Mouse (Mus musculus) T-helper 1 cell (primary cell): ENCODE measurements at regions not wholly inside any gene's neighbourhood (a gene's known extent, or its start where the extent isn't known, plus 50 kb on each side); places are given as distances from the start of the nearest gene placed in this dataset.

Experiments used
- in situ Hi-C: fragments of 300-600 bp; cut with MboI, MseI; formaldehyde crosslinking; loops from one replicate; pipeline ENCODE4 v1.15.1; 2025; ENCODE audit warnings: high pct_unique_total_duplicates

DNA sequence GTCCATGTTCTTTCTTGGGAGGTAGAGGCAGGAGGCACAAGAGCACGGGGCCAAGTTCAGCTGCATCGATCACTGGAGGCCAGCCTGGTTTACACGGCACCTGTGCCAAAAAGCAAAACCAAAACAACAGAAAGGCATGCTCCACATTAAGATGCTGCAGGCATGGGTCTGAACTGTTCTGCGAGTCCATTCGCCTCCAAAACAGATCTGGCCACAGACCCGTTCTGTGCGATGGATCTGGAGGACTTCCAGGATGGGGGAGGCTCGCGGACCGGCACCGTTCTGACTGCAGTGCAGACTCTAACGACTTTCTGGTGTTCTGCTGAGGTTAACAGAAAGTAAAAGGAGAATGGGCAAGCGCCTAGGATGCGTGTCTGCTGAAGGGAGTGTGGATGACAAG is 52.3 kb downstream of the A230072I06Rik start:
- in situ Hi-C loops: loop anchor here (10.0 kb wide), 1 partner anchor 1954 kb away; no protein-coding TSS in a partner anchor

DNA sequence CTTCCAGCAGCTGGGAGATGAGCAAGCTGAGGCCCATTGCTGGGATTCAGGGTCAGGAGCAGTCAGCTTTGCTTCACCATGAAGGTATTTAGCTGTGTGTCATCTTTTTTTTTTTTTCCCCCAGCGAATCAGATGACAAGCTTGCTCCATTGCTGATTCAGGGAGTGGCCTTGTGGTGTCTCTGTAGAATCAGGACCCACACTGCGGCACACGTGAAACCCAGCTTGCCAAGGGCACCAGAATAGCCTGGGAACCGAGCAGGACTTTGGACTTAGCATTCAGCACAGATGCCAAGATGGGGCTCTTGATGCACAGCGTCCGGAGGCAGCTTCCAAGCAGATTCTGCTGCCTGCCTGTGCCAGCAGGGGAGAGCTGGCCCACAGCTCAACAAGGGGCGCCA is 53.0 kb downstream of the A230072I06Rik start:
- in situ Hi-C loops: loop anchor here (10.0 kb wide), 1 partner anchor 1953 kb away; no protein-coding TSS in a partner anchor

DNA sequence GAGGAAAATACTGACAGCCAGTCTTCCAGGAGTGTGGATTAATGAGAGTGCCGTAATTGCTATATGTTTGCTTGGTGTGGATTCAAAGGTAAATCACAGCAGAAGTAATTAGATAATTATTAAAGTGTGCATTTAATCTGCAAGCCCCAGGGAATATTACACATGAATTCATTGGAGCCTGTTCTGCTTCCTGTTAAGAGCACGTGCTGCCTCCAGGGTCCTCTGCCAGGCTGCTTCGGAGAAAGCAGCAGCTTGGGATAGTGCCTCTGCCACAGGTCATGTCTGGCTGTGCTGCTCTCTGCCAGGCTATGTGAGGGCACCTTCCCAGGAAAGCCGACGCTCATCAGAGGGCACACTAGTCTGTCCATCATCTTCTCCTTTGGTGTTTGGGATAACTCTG is 55.5 kb downstream of the A230072I06Rik start:
- in situ Hi-C loops: loop anchor here (10.0 kb wide), 1 partner anchor 1951 kb away; no protein-coding TSS in a partner anchor

DNA sequence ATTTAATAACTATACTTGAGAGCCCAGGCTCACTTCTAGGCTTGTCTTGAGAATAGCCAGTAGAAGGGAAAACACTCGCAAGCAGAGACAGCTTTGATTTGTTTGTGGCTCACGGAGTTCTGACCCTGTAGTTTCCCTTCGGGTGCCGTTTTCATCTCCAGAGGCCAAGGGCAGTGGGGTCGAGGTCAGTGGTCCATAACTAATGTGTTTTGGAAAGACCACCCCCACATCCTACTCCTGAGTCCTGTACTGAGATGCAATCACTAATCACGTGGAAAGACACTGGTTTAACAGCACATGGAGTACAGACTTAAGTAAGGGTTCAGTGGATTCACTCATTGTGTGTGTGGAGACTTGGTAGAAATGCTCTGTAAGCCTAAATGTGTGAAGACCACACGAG is 56.0 kb downstream of the A230072I06Rik start:
- in situ Hi-C loops: loop anchor here (10.0 kb wide), 1 partner anchor 1950 kb away; no protein-coding TSS in a partner anchor

DNA sequence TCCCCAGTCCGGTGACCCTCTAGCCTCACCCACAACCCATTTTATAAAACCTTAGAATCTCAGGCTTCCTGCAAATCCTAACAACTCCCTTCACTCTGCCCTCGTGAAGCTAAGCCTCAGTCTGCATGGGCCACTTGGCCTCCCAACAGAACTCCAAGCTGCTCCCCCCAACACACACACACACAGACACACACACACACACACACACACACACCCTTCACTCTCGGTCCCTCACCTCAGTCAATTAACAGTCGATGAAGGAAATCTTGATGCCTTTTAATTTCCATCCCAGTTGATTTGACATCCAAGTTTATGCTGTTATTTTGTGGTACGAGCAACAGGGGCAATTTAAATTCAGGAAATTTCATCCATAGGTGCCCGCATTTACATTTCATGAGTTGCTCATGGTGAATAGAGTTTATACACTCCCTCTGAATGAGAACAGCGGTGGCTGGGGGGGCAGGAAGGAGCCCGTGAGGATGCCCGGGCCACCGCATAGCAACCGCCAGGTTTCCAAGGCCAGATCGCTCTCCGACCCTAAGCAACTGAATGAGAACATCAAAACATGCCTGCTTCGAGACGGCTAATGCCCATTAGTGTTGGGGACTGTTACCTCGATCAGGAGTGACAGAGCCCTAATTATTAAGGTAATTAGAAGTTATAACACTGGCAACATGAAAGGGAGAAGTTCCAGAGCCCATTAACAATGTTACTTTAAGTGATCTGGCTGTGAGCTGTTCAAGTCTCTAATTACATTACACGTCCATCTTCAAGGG is 55.8 kb upstream of the Sox1 start:
- in situ Hi-C loops: loop anchor here (10.0 kb wide), 1 partner anchor 1945 kb away; no protein-coding TSS in a partner anchor

GRCm38 (mm10) chr8:12340946-12341345 is 54.1 kb upstream of the Sox1 start:
- in situ Hi-C loops: no loop called here
